Mouse (Mus musculus) left cerebral cortex, postnatal 14 days (tissue): ENCODE measurements around the gene Avpr2. TPM values are rescaled to one million over a fixed set of nuclear protein-coding genes. Genes with fewer than 3 reads are reported as not detected.

Source experiments
- DNase-seq, 2 experiments: peaks; one replicate each; pipeline ENCODE4 v3.0.0; 2021 to 2022; ENCODE audit warnings: low spot score in 2 of 2, mixed read lengths in 1 of 2
- intact Hi-C: fragments of 180-260 bp; cut with DNase I; formaldehyde crosslinking; loops from one replicate; pipeline ENCODE4 v1.15.1; 2025
- long read RNA-seq, 2 experiments: library from polyadenylated mRNA; stranded (forward); transcript quantifications; one replicate each; pipeline ENCODE4 v2.0.0; 2021
- total RNA-seq, 2 experiments: library from RNA; stranded (reverse); gene quantifications; 2 replicates each; pipeline ENCODE4 v1.2.3; 2021

Avpr2 gene
- total RNA-seq, result not detected
- long read RNA-seq, experiment 1, result 0 reads
- long read RNA-seq, experiment 2, result 0 reads

GRCm38 (mm10) chrX:73891551-73892152 lies at the start of gene Avpr2:
Avpr2 (plus strand) TSS chrX:73892102.
- intact Hi-C loops, result no loop called here
- no peak for DNase-seq

GRCm38 (mm10) chrX:73854326-73855086 lies 37.4 kb upstream of the Avpr2 start:
- intact Hi-C loops, result no loop called here
- DNase-seq, result no peak

GRCm38 (mm10) chrX:73855087-73855408 lies 36.9 kb upstream of the Avpr2 start:
- intact Hi-C loops, result no loop called here
- DNase-seq, result no peak

- intact Hi-C loops, result no loop called here
- DNase-seq, result peak in 1 of 2 experiments; percentile 26
Measured at GRCm38 (mm10) chrX:73864692-73865091, 27.2 kb upstream of the Avpr2 start.

GRCm38 (mm10) chrX:73867256-73867655 lies 24.6 kb upstream of the Avpr2 start:
- peak in 1 of 2 experiments; percentile 19 for DNase-seq
- intact Hi-C loops, result no loop called here

GRCm38 (mm10) chrX:73867852-73868251 lies 24.1 kb upstream of the Avpr2 start:
- intact Hi-C loops, result no loop called here
- no peak for DNase-seq

- no peak for DNase-seq
- intact Hi-C loops, result no loop called here
Measured at GRCm38 (mm10) chrX:73869334-73869733, 22.6 kb upstream of the Avpr2 start.

GRCm38 (mm10) chrX:73871474-73871873 lies 20.4 kb upstream of the Avpr2 start:
- intact Hi-C loops, result no loop called here

GRCm38 (mm10) chrX:73871956-73872355 lies 19.9 kb upstream of the Avpr2 start:
- DNase-seq, result no peak
- intact Hi-C loops, result no loop called here

More at GRCm38 (mm10) chrX:73871474-73871873, 20.4 kb upstream of the Avpr2 start:
- no peak for DNase-seq

GRCm38 (mm10) chrX:73875881-73876280 lies 16.0 kb upstream of the Avpr2 start:
- intact Hi-C loops, result no loop called here

GRCm38 (mm10) chrX:73877014-73877413 lies 14.9 kb upstream of the Avpr2 start:
- no peak for DNase-seq
- intact Hi-C loops, result no loop called here

More at GRCm38 (mm10) chrX:73875881-73876280, 16.0 kb upstream of the Avpr2 start:
- DNase-seq, result no peak

- intact Hi-C loops, result no loop called here
- DNase-seq, result peak in 1 of 2 experiments; percentile 17
Measured at GRCm38 (mm10) chrX:73880194-73881035, 11.5 kb upstream of the Avpr2 start.

GRCm38 (mm10) chrX:73881036-73881427 lies 10.9 kb upstream of the Avpr2 start:
- intact Hi-C loops, result no loop called here
- DNase-seq, result no peak

GRCm38 (mm10) chrX:73881463-73881862 lies 10.4 kb upstream of the Avpr2 start:
- DNase-seq, result no peak
- intact Hi-C loops, result no loop called here

- DNase-seq, result no peak
- intact Hi-C loops, result no loop called here
Measured at GRCm38 (mm10) chrX:73892833-73893232, 931 bp downstream of the Avpr2 start.

GRCm38 (mm10) chrX:73895719-73896118 lies 3.8 kb downstream of the Avpr2 start, which contains the start of gene L1cam:
L1cam (minus strand) TSS chrX:73896105.
- intact Hi-C loops, result no loop called here
- DNase-seq, result peak in 1 of 2 experiments; percentile 36

- intact Hi-C loops, result no loop called here
- no peak for DNase-seq
Measured at GRCm38 (mm10) chrX:73897959-73898358, 6.1 kb downstream of the Avpr2 start.

GRCm38 (mm10) chrX:73910049-73910448 lies 18.1 kb downstream of the Avpr2 start:
- DNase-seq, result no peak
- intact Hi-C loops, result no loop called here

GRCm38 (mm10) chrX:73910451-73910850 lies 18.5 kb downstream of the Avpr2 start:
- intact Hi-C loops, result no loop called here
- DNase-seq, result no peak

GRCm38 (mm10) chrX:73911156-73911555 lies 19.3 kb downstream of the Avpr2 start:
- no peak for DNase-seq
- intact Hi-C loops, result no loop called here
